25 mouse cellular contexts compared by ENCODE assay signal in the genomic region with DNA sequence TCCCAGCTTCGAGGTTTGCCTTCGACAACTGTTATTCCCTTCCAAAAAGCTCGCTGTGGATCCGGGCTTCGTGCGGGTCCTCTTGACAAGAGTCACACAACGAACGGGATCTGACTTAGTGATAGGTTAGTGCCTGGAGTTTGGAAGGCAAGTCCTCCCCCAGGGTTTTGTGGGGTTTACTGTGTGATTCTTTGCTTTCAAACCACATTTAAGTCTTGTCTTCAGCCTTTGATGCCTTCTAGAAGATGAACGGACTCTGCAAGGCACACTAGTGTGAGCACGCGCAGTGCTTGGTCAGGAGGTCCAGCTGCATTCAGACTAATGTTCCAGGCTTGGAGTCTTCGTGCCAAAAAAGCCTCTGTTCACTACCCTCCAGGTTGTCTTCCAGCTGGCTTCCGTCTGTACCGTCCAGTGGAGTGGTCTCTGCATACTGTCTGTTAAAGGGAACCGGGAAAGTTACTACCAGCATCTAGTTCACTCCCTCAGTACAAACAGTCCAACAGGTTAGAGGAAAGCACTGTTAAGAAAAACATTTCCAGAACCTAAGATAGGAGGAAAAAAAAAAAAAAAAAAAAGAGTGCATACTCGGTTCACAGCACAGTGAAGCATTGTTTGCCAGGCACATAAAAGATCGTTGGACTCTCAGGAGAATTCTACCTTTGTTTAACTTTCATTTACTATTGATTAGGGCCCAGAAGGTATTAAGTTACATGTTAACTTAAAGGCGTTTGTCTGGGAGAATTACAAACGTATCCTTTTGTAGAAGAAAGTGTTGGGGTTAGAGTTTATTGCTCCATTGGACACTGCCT. TPM values are rescaled to one million over a fixed set of nuclear protein-coding genes. Genes with fewer than 3 reads are reported as not detected.
DNase-seq lines count a peak whose midpoint lies in the region; ATAC-seq and TF ChIP-seq lines count a peak whose summit lies in the region.
"Had no signal": no experiment of that assay in that cellular context is flagged by ENCODE, and none has a peak within 500 bp of the region (broad histone marks: within the 10 kb centered on the region; RNA-seq: fewer than 3 reads in every experiment).

No protein-coding gene starts in this region.

- DNase-seq in kidney, adult 9 months, result no peak
- peak; percentile 53 for DNase-seq in midbrain, embryonic 11.5 days (ENCODE audit: low spot score, missing footprints)
- no peak for DNase-seq in midbrain, postnatal 0 days (ENCODE audit: low spot score)
- no peak for DNase-seq in spleen, adult 12 weeks (ENCODE audit: low spot score)
- no peak for DNase-seq in MN1 (ENCODE audit: low spot score)
- DNase-seq: adrenal gland, adult 2 months; B cell, adult 2 months; cerebellum, adult 9-10 months; gastrocnemius, postnatal 14 days; heart, adult 2 months; lung, adult 18-20 months; thymus, postnatal 25 days had no signal

- H3K4me3 ChIP-seq in kidney, embryonic 15.5 days (replicated peaks), result no peak overlapping the region
- no peak overlapping the region for H3K4me3 ChIP-seq in midbrain, embryonic 11.5 days (ENCODE audit: low read depth, low read length)
- H3K4me3 ChIP-seq in midbrain, postnatal 0 days (ENCODE audit: low read depth, low read length), result no peak overlapping the region
- H3K4me3 ChIP-seq in limb, embryonic 12.5 days (replicated peaks), result no peak overlapping the region
- H3K4me3 ChIP-seq in kidney, embryonic 16.5 days (ENCODE audit: low read length), result no peak overlapping the region
- H3K4me3 ChIP-seq: embryonic facial prominence, embryonic 13.5 days; heart, adult 2 months; hindbrain, embryonic 12.5 days; midbrain, embryonic 15.5 days; neural tube, embryonic 15.5 days had no signal

- no peak overlapping the region for H3K4me2 ChIP-seq in kidney, embryonic 15.5 days
- no peak overlapping the region for H3K4me2 ChIP-seq in midbrain, embryonic 11.5 days
- H3K4me2 ChIP-seq in midbrain, postnatal 0 days (ENCODE audit: low read depth, low read length, poor library complexity, severe bottlenecking), result no peak overlapping the region
- H3K4me2 ChIP-seq in limb, embryonic 12.5 days, result no peak overlapping the region
- no peak overlapping the region for H3K4me2 ChIP-seq in kidney, embryonic 16.5 days (replicated peaks; ENCODE audit: low read depth, low read length)
- H3K4me2 ChIP-seq: embryonic facial prominence, embryonic 13.5 days; hindbrain, embryonic 12.5 days; midbrain, embryonic 15.5 days; neural tube, embryonic 15.5 days had no signal

- peaks cover 15% of the 10 kb centered on the region for H3K4me1 ChIP-seq in kidney, embryonic 15.5 days
- H3K4me1 ChIP-seq in midbrain, embryonic 11.5 days (ENCODE audit: control insufficient read depth, insufficient read depth, low read length), result no peaks in the 10 kb centered on the region
- no peaks in the 10 kb centered on the region for H3K4me1 ChIP-seq in midbrain, postnatal 0 days (ENCODE audit: insufficient read depth, low read length)
- peaks cover 11% of the 10 kb centered on the region for H3K4me1 ChIP-seq in limb, embryonic 12.5 days (replicated peaks)
- peaks cover 10% of the 10 kb centered on the region for H3K4me1 ChIP-seq in kidney, embryonic 16.5 days (ENCODE audit: insufficient read depth, low read length)
- H3K4me1 ChIP-seq: midbrain, embryonic 15.5 days; neural tube, embryonic 15.5 days had no signal

- no peak for ATAC-seq in kidney, embryonic 15.5 days (replicated peaks; ENCODE audit: low FRiP score)
- ATAC-seq in midbrain, embryonic 11.5 days (ENCODE audit: low FRiP score), result no peak
- no peak for ATAC-seq in midbrain, postnatal 0 days (ENCODE audit: low FRiP score)
- ATAC-seq in limb, embryonic 12.5 days (ENCODE audit: insufficient number of reproducible peaks, insufficient read depth, low FRiP score, low TSS enrichment, low read depth), result no peak
- ATAC-seq in kidney, embryonic 16.5 days (ENCODE audit: low FRiP score, low TSS enrichment), result no peak
- ATAC-seq: forebrain, embryonic 14.5 days; midbrain, embryonic 15.5 days had no signal

- no peak for TF ChIP-seq CTCF in midbrain, postnatal 0 days (IDR thresholded peaks at IDR 0.05)

- no peaks in the 10 kb centered on the region for H3K9me3 ChIP-seq in kidney, embryonic 15.5 days (replicated peaks)
- H3K9me3 ChIP-seq in midbrain, embryonic 11.5 days (ENCODE audit: control insufficient read depth, low read length), result no peaks in the 10 kb centered on the region
- no peaks in the 10 kb centered on the region for H3K9me3 ChIP-seq in midbrain, postnatal 0 days (ENCODE audit: low read length)
- H3K9me3 ChIP-seq in limb, embryonic 12.5 days, result no peaks in the 10 kb centered on the region
- H3K9me3 ChIP-seq in kidney, embryonic 16.5 days (ENCODE audit: low read length), result no peaks in the 10 kb centered on the region
- H3K9me3 ChIP-seq: embryonic facial prominence, embryonic 13.5 days; hindbrain, embryonic 12.5 days; midbrain, embryonic 15.5 days; neural tube, embryonic 15.5 days had no signal

- H3K36me3 ChIP-seq in kidney, embryonic 15.5 days, result peaks cover 23% of the 10 kb centered on the region
- peaks cover 2% of the 10 kb centered on the region for H3K36me3 ChIP-seq in midbrain, embryonic 11.5 days (ENCODE audit: control insufficient read depth, insufficient read depth, low read length)
- peaks cover 9% of the 10 kb centered on the region; the same call in 1 of the 2 replicates for H3K36me3 ChIP-seq in midbrain, postnatal 0 days (ENCODE audit: insufficient read depth, low read length)
- H3K36me3 ChIP-seq in limb, embryonic 12.5 days, result no peaks in the 10 kb centered on the region
- peaks cover 12% of the 10 kb centered on the region for H3K36me3 ChIP-seq in kidney, embryonic 16.5 days (ENCODE audit: insufficient read depth, low read length)
- H3K36me3 ChIP-seq: embryonic facial prominence, embryonic 13.5 days; midbrain, embryonic 15.5 days had no signal

- no peaks in the 10 kb centered on the region for H3K27me3 ChIP-seq in kidney, embryonic 15.5 days
- H3K27me3 ChIP-seq in midbrain, embryonic 11.5 days (ENCODE audit: control insufficient read depth, insufficient read depth, low read length), result no peaks in the 10 kb centered on the region
- no peaks in the 10 kb centered on the region for H3K27me3 ChIP-seq in midbrain, postnatal 0 days (ENCODE audit: insufficient read depth, low read length)
- H3K27me3 ChIP-seq in limb, embryonic 12.5 days, result no peaks in the 10 kb centered on the region
- no peaks in the 10 kb centered on the region for H3K27me3 ChIP-seq in kidney, embryonic 16.5 days (ENCODE audit: insufficient read depth, low read length)
- H3K27me3 ChIP-seq: hindbrain, embryonic 12.5 days; midbrain, embryonic 15.5 days; neural tube, embryonic 15.5 days had no signal

- H3K9ac ChIP-seq in kidney, embryonic 15.5 days, result no peak overlapping the region
- H3K9ac ChIP-seq in midbrain, embryonic 11.5 days (ENCODE audit: low read length), result no peak overlapping the region
- H3K9ac ChIP-seq in midbrain, postnatal 0 days (replicated peaks; ENCODE audit: low read length, poor library complexity, severe bottlenecking), result no peak overlapping the region
- no peak overlapping the region for H3K9ac ChIP-seq in limb, embryonic 12.5 days (replicated peaks)
- H3K9ac ChIP-seq in kidney, embryonic 16.5 days (replicated peaks; ENCODE audit: low read length), result no peak overlapping the region
- H3K9ac ChIP-seq: embryonic facial prominence, embryonic 13.5 days; hindbrain, embryonic 12.5 days; midbrain, embryonic 15.5 days; neural tube, embryonic 15.5 days had no signal

- 63% methylated on average over 19 of the region's 19 CpGs for WGBS in kidney, embryonic 15.5 days
- 87% methylated on average over 19 of the region's 19 CpGs for WGBS in midbrain, embryonic 11.5 days
- WGBS in midbrain, postnatal 0 days, result 87% methylated on average over 19 of the region's 19 CpGs
- 78% methylated on average over 19 of the region's 19 CpGs for WGBS in limb, embryonic 12.5 days
- 63% methylated on average over 19 of the region's 19 CpGs for WGBS in kidney, embryonic 16.5 days

- peak overlapping the region; percentile 34; the same call in 1 of the 2 replicates for H3K27ac ChIP-seq in kidney, embryonic 15.5 days
- no peak overlapping the region for H3K27ac ChIP-seq in midbrain, embryonic 11.5 days (ENCODE audit: low read depth, low read length)
- no peak overlapping the region for H3K27ac ChIP-seq in midbrain, postnatal 0 days (ENCODE audit: low read depth, low read length)
- H3K27ac ChIP-seq in limb, embryonic 12.5 days, result peak overlapping the region; percentile 23; the same call in 1 of the 2 replicates
- no peak overlapping the region; the same call in 1 of the 2 replicates for H3K27ac ChIP-seq in kidney, embryonic 16.5 days (ENCODE audit: low read length)
- H3K27ac ChIP-seq: embryonic facial prominence, embryonic 13.5 days; heart, adult 2 months; hindbrain, embryonic 12.5 days; kidney, postnatal 0 days; midbrain, embryonic 15.5 days; neural tube, embryonic 15.5 days had no signal

RNA-seq across cellular contexts. Expression of gene Lmod3, which starts 35.7 kb away (rescaled TPM):
- polyA plus RNA-seq in kidney, embryonic 15.5 days (2015; fragmentation: Nextera tagmentation; extraction: Ambion mirVana), result 0.79 and 1.3 TPM in 2 replicates
- polyA plus RNA-seq in midbrain, embryonic 11.5 days (2014; fragmentation: Nextera tagmentation; extraction: Ambion mirVana), result 0.08 TPM in 1 of 2 replicates, not detected in the other
- total RNA-seq in midbrain, postnatal 0 days (2014; rRNA removed), result not detected in 2 replicates
- polyA plus RNA-seq in midbrain, postnatal 0 days (2015; fragmentation: Nextera tagmentation; extraction: Ambion mirVana), result not detected in 2 replicates
- 4.6 and 5.5 TPM in 2 replicates for polyA plus RNA-seq in limb, embryonic 12.5 days (2016; fragmentation: Nextera tagmentation; extraction: Ambion mirVana)
- polyA plus RNA-seq in kidney, embryonic 16.5 days (2015; fragmentation: Nextera tagmentation; extraction: Ambion mirVana), result 0.15 and 0.52 TPM in 2 replicates
- total RNA-seq: adrenal gland, adult 2 months; layer of hippocampus, adult 18-20 months; layer of hippocampus, postnatal 25 days; megakaryocyte progenitor cell, adult 5-6 weeks had no signal
- polyA plus RNA-seq: adrenal gland, adult 2 months; forebrain, embryonic 14.5 days; midbrain, embryonic 15.5 days; spleen, adult 2 months had no signal

Comparison
In these comparisons a context has a peak if more than half of its experiments do, and no peak if none do; other contexts are left out.
1. H3K27ac ChIP-seq: peak in kidney, embryonic 15.5 days (single experiment) and limb, embryonic 12.5 days (single experiment); none in midbrain, embryonic 11.5 days (single experiment), midbrain, postnatal 0 days (single experiment) and kidney, embryonic 16.5 days (single experiment).